Mouse (Mus musculus): ENCODE data around the gene Vmn1r69. TPM values are rescaled to one million over a fixed set of nuclear protein-coding genes. Genes with fewer than 3 reads are reported as not detected.

Vmn1r69 gene
- total RNA-seq (2021): not detected

- DNase-seq: no peak
These were observed at the start of gene Vmn1r69 for GRCm38 (mm10) chr7:10613559-10613958. TSS of gene Vmn1r69 (minus strand) at chr7:10613659.

GRCm38 (mm10) chr7:10631232-10631631 lies 17.8 kb upstream of the Vmn1r69 start, which contains the start of gene Vmn1r70:
TSS of gene Vmn1r70 (plus strand) at chr7:10631532.
- intact Hi-C loops (cut with DNase I): no loop called here
- no peak for DNase-seq

More at GRCm38 (mm10) chr7:10613559-10613958, at the start of gene Vmn1r69:
- intact Hi-C loops (cut with DNase I): no loop called here

- intact Hi-C loops (cut with DNase I): no loop called here
- no peak for DNase-seq
These were observed 55.1 kb downstream of the Vmn1r69 start, which contains the start of gene Vmn1r68 for GRCm38 (mm10) chr7:10558385-10558784. TSS of gene Vmn1r68 (minus strand) at chr7:10558485.

Other genes starting within 250 kb of the Vmn1r69 start
- not detected for gene Vmn1r67, start 170.3 kb downstream of the Vmn1r69 start, total RNA-seq (2021)
- gene Zik1, start 118.3 kb downstream of the Vmn1r69 start, total RNA-seq (2021): 1 to 10 TPM; 1.4 to 1.8 TPM
- gene Vmn1r68, start 55.2 kb downstream of the Vmn1r69 start, total RNA-seq (2021): not detected
- gene Vmn1r70, start 17.9 kb upstream of the Vmn1r69 start, total RNA-seq (2021): not detected
- not detected for gene Nlrp4b, start 74.1 kb upstream of the Vmn1r69 start, total RNA-seq (2021)
- gene Vmn1r71, start 140.7 kb upstream of the Vmn1r69 start, total RNA-seq (2021): not detected

Measured in heart, postnatal 36 days (tissue).